Mouse (Mus musculus) liver, postnatal 0 days (tissue): ENCODE results near the gene Rnf208.

Experiments
- CTCF ChIP-seq: sonication (generic); IDR thresholded peaks from 2 replicates; pipeline ENCODE4 v1.5.1; 2016; ENCODE audit warnings: antibody characterized with exemption, low read depth
- EP300 ChIP-seq: IDR thresholded peaks from 2 replicates; pipeline ENCODE4 v1.6.1; 2016; ENCODE audit warnings: antibody characterized with exemption, low read depth, mild to moderate bottlenecking

GRCm38 (mm10) chr2:25214444-25214843 is 27.6 kb upstream of the Rnf208 start, which contains the start of gene Stpg3:
- TF ChIP-seq CTCF (no peak), EP300 (no peak)
